Mouse (Mus musculus): ENCODE results near the gene Slco1a4.
"Not testable (repeated sequence)": the region's sequence is repeated elsewhere in the genome, so short reads cannot be mapped to it uniquely, and the experiment has no call there.

Gene Slco1a4

GRCm38 (mm10) chr6:141856085-141856484 lies at the start of gene Slco1a4:
Slco1a4 (minus strand) TSS chr6:141856199.
- peak; percentile 9 for DNase-seq (ENCODE audit: low read depth)

GRCm38 (mm10) chr6:141898197-141898596 lies 42.2 kb upstream of the Slco1a4 start:
- no peak for DNase-seq (ENCODE audit: low read depth)

GRCm38 (mm10) chr6:141889723-141890122 lies 33.7 kb upstream of the Slco1a4 start:
- DNase-seq (ENCODE audit: low read depth) = no peak

- no peak for DNase-seq (ENCODE audit: low read depth)
These were observed 32.2 kb upstream of the Slco1a4 start for GRCm38 (mm10) chr6:141888248-141888647.

GRCm38 (mm10) chr6:141882581-141882980 lies 26.6 kb upstream of the Slco1a4 start:
- no peak for DNase-seq (ENCODE audit: low read depth)

GRCm38 (mm10) chr6:141875742-141876141 lies 19.7 kb upstream of the Slco1a4 start:
- not testable (repeated sequence) for DNase-seq (ENCODE audit: low read depth)

- no peak for DNase-seq (ENCODE audit: low read depth)
These were observed 15.7 kb upstream of the Slco1a4 start for GRCm38 (mm10) chr6:141871711-141872110.

- no peak for DNase-seq (ENCODE audit: low read depth)
These were observed 12.7 kb upstream of the Slco1a4 start for GRCm38 (mm10) chr6:141868735-141869134.

- no peak for DNase-seq (ENCODE audit: low read depth)
These were observed 10.0 kb upstream of the Slco1a4 start for GRCm38 (mm10) chr6:141866026-141866425.

- no peak for DNase-seq (ENCODE audit: low read depth)
These were observed 1.9 kb upstream of the Slco1a4 start for GRCm38 (mm10) chr6:141857735-141858531.

GRCm38 (mm10) chr6:141853616-141854015 lies 2.4 kb downstream of the Slco1a4 start:
- no peak for DNase-seq (ENCODE audit: low read depth)

- DNase-seq (ENCODE audit: low read depth) = no peak
These were observed 6.9 kb downstream of the Slco1a4 start for GRCm38 (mm10) chr6:141849051-141849450.

- peak; percentile 63 for DNase-seq (ENCODE audit: low read depth)
These were observed 58.2 kb downstream of the Slco1a4 start for GRCm38 (mm10) chr6:141797837-141798236.

- DNase-seq (ENCODE audit: low read depth) = no peak
These were observed 81.5 kb downstream of the Slco1a4 start for GRCm38 (mm10) chr6:141774476-141774875.

GRCm38 (mm10) chr6:141773710-141774109 lies 82.3 kb downstream of the Slco1a4 start, which contains the start of gene Gm5724:
Gm5724 (minus strand) TSS chr6:141773810.
- DNase-seq (ENCODE audit: low read depth) = no peak

All from NIH3T3 (cell line).